Mouse (Mus musculus): Measurements from ENCODE around the gene Scap.
A peak's percentile ranks its signal among the peaks of the same experiment; 100 is the strongest.
"Not testable (repeated sequence)": the region's sequence is repeated elsewhere in the genome, so short reads cannot be mapped to it uniquely, and the experiment has no call there.

Scap gene

DNA sequence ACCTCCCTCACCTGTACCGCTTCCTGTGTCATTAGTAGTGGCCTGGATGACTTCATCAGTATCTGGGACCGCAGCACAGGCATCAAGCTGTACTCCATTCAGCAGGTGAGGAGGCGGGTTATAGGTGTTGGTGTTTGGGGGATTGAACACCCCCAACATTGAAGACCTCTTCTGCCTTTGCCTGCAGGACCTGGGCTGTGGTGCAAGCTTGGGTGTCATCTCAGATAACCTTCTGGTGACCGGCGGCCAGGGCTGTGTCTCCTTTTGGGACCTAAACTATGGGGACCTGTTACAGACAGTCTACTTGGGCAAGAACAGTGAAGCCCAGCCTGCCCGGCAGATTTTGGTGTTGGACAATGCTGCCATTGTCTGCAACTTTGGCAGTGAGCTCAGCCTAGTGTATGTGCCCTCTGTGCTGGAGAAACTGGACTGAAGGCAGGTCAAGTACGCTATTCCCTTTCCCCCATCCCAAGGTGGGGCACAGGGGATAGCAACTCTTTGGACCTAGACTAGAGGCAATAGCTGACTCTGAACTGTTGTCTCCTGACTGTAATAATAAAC lies 51.4 kb downstream of the Scap start:
- DNase-seq (ENCODE audit: low spot score) = no peak

DNA sequence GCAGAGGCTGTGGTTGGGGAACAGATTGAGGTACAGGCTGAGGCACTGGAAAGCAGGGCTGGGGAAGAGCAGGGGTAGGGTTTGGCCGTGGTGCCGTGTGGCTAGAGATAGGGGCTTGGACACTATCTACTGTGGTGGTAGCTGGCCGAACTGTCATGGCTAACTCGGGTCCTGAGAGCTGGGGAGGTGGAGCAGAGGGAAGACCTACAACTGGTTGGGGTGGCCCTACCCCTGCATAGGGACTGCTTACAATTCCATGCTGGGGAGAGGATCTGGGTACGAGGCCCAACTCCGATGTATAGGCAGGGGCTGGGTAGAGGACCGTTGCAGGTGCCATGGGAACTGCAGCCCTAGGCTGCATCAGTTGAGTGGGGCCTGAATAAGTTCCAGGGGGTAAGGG lies 54.9 kb downstream of the Scap start:
- DNase-seq (ENCODE audit: low spot score) = no peak

DNA sequence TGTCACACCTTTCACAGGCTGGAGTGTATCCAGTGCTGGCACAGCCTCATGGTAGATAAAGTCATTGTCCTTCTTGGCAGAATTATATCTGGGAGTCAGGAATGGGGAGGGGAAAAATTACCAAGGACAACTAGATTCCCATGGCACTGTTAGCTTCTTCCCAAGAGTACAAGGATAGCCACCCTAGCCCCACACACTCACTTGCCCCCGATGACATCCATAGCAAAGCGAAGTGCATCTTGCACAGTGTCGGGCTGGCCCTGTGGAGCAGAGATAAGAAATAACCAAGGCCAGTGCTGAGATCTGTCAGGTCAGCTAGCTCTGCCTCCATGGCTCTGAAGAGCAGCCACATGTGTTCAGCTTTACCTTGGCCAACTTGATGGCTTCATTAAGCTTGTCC lies 57.8 kb downstream of the Scap start:
- no peak for DNase-seq (ENCODE audit: low spot score)

DNA sequence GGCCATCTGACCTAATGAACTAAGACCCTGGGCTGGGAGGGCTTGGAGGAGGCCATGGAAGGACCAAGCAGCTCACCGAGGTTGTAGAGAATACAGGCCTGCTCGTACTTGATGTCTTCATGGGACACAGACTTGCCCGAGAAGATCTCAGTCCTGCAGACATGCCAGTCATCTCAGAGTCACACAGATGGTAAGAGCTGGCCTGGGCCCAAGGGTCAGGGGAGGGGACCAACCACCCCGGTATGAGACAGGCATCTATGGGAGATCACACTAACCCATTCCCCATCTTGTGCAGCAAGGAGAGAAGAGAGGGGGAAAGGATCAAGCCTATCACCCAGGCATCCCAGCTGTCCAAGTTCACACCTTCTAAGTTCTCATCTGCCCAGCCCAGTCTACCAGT lies 60.2 kb downstream of the Scap start:
- no peak for DNase-seq (ENCODE audit: low spot score)

DNA sequence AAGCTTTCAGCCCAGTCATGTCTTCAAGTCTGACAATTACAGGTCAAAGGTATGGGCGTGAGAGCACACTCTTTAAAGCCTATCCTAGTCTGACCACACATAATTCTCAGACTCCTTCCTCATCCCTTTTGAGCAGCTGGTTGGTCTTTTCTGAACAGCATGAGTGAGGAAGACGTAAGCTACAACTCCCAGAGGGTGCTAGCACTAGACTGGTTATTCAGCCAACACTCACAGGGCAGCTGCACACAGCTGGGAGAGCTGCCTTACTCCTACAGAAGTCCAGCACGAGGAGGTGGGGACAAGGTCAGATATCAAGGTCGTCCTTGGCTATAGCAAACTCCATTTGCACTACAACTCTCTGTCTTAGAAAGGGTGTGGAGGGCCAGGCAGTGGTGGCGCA lies 67.6 kb downstream of the Scap start:
- DNase-seq (ENCODE audit: low spot score) = no peak

DNA sequence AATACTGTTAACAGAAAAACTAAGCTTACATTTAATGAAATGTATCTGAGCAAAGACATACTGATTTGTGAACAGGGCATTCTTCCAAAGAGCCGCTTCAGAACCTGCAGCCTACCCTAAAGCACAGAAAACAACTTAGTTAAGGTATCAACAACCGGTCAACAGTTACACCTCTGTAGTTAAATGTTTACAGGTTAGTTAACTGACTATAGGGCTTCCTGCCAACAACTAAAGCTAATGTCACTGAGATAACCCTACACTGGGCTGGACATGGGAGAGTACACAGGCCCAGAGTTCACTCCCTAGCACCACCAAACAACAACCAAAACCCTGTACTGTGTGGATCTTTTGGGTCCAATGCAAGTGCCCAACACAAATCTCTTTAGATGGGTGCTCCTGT lies 69.6 kb downstream of the Scap start:
- no peak for DNase-seq (ENCODE audit: low spot score)

DNA sequence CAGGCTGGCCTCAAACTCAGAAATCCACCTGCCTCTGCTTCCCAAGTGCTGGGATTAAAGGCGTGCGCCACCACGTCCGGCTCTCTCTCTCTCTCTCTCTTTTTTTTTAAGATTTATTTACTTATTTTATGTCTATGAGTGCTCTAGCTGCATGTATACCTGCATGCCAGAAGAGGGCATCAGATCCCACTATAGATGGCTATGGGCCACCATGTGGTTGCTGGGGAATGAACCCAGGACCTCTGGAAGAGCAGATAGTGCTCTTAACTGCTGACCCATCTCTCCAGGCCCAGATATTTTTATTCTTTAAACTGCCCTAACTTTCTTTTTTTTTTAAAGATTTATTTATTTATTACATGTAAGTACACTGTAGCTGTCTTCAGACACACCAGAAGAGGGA lies 70.2 kb downstream of the Scap start:
- DNase-seq (ENCODE audit: low spot score) = not testable (repeated sequence)

DNA sequence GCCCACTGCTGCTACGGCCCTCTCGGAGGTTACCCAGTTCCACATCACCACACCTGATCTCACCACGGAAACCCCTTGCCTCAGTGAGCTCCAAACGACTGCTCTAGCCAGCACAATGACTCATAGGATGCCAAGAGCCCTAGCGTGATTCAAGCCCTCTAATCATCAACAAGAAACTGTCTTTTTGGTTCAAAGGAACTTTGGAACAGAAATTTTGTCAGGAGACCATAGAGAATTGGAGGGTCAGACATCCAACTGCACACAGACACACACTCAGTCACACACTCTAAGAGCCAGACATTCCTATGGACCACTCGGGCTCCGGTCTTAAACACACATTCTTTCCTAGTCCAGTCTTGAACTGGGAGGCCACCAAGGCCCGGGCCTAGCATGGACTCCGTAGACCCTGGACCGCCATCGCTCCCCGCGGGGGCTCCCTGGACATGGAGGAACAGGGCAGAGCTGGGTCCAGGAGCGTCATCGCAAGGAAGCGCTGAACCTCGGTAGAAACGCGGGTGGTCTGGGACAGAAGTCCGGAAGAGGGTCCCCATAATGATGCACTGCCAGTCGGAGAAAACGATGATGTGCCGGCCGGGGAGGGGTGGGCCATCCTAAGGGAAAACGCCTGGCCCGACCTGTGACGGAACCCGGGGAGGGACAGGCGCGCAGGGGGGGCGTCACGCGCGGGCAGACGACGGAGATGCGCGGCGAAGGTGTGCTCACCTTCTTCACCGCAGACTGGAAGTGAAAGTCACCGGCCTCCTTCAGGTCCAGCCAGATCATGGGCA lies 74.4 kb downstream of the Scap start:
- peak; percentile 46 for DNase-seq (ENCODE audit: low spot score)

DNA sequence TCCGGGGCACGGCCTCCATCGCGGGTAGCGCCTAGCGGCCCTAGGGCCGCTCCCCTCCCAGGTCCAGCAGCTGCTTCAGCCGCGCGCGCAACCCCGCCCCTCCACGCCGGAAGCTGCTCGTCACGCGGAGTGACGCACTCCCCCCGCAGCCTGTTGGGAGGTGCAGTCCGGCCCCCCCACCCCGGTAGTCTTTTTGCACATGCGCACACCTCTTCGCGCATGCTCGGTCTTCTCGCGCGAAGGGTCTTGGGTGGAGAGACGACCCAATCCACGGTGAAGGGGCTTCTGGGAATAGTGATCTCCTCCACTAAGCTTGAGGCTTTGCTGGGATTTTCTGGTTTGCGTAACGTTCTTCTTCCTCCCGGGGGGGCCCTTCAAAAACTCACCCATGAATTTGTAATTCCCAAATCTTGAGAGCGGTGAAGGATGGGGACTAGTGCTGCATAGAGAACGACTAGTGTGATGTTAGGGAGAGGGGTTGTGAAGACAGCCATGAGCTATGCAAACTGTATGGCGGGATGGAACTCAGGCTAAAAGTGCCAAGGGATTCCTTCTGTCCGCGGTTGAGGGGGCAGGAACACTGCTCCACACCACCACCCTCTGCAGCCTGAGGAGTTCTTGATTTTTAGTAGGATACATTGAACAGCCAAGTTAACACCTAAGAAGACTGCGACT lies 75.1 kb downstream of the Scap start, which contains the start of gene Ptpn23:
Gene Ptpn23 (minus strand): TSS at position 115 of the 675 bp plus-strand sequence.
- peak; percentile 97 for DNase-seq (ENCODE audit: low spot score)

DNA sequence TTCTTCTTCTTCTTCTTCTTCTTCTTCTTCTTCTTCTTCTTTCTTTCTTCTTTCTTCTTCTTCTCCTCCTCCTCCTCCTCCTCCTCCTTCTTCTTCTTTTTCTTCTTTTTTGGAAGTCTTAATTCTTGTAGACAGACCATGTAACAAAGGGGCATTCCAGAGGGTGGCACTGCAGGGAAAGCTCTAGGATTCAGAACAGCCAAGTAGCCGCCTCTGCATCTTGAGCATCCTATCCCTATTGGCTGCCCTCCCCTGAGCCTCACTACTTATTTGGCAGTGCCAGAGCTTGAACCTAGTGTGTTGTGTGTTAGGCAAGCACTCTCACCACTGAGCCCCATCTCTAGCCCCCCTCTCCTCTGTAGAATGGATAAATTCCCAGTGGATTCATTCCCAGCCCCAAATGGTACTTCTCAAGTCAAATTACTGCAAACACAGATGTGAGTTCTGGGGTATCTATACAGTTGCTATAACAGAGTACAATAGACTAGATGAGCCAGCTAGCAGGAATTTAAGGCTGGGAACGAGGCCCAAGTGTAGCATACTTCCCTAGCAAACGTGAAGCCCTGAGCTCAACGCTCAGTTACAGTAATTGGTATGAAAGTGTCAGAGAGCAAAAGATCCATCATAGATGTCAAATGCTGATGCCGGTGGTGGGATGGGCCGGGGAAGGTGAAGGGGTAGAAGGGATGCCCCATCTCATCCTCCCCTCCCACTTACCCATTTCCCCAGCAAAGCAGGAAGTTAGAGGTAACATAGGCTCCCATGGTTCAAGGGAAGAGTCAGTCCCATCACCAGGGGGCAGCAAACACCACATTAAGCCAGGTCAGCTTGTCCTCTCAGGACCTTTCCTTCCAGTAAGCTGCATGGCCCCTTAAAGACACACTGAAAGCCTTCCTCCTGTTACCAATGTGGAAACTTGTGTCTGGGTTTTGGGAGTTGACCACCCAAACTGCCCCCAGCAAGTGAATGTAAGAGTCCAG lies 78.1 kb downstream of the Scap start:
- peak; percentile 95 for DNase-seq (ENCODE audit: low spot score)

DNA sequence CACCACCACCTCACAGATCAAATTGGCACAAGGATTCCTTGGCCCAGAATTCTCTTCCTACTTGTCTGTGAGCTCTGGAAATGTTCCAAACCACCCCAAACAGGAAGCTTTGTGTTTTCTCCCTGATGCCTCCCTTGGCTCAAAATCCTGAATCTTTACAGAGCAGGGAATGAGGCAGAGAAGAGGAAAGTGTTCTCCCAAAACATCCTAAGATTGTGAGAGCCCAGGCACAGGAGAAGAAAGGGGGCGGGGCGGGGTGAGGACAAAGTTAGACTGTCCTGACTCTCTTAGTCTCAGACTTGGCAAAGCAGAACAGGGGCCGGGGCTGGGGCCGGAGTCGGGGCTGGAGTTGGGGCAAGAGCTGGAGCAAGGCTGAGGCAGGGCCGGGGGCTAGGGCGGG lies 79.8 kb downstream of the Scap start:
- no peak for DNase-seq (ENCODE audit: low spot score)

DNA sequence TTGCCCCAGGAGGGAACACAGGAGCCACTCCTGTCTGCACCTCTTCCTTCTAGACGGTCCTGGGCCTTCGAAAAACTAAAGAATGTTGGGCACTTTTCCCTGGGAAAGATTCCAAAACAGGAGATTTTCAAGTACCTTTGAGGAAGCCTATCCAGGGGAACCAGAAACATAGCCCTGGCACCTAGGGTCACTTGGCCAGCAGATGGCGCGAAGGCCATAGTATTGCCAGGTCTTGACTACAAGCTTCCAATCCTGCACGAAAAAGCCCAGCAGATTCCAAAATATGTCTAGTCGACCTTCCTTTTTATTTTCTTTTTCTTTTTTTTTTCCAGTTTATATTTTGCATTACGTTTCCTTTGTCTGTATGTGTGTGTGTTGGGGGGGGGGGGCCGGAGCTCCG lies 80.7 kb downstream of the Scap start:
- peak; percentile 72 for DNase-seq (ENCODE audit: low spot score)

DNA sequence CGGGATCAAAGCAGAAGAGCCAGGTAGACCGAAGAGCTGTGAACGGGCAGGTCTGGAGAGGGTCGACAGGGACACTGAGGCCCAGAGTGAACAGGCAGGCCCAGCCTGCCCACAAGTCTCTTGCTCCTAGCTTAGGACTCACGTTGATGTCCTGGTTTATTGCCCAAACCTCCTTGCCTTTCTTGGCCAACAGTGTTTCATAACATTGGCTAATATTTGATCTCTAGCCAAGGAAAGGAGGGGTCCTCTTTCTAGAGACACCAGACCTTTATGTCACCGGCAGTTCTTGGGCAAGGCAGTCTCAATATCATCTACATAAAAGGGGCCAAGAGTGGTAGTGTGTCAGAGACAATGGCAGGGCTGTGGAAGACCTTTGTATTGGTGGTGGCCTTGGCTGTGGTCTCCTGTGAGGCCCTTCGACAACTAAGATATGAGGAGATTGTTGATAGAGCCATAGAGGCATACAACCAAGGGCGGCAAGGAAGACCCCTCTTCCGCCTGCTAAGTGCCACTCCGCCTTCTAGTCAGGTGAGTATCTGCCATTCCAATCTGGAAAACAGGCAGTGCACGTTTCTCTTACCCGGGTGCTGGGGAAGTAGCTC lies 86.5 kb downstream of the Scap start, which contains the start of gene Ngp:
Gene Ngp (plus strand): TSS at position 237 of the 602 bp plus-strand sequence.
- DNase-seq (ENCODE audit: low spot score) = no peak

DNA sequence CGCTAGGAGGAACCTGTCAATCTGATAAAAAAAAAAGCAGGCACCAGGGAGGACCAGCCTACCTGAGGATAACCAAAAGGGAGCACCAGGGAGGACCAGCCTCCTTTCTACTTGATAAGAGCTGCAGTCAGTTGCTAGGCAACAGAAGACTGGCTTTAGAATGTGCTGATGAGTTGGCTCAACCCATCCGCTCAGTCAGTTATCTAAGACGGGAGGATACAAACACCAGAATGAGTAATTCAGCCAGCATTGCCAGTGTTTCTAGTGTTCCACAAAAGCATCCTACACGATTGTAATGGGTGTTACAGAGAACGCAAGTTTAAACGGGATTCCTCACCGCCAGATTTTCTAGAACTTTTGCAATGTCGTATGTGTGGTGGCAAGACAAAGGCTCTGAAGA lies 98.2 kb downstream of the Scap start:
- no peak for DNase-seq (ENCODE audit: low spot score)

DNA sequence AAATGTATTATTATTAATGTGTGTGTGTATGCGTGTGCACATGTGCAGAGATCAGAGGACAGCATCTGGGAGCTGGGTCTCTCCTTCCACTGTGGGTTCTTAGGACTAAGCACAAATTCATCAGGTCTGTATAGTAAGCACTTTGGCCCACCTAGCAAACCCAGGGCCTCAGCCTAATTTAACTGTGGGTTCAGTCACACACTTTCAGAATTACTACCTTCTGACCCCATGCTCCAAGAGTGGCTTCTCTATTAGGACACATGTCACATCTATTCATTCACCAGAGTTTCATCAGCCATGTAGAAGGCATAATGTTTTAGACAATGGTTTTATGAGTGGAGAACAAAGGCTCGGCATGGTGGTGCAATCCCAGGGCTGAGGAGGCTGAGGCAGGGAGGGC lies 100.0 kb downstream of the Scap start:
- no peak for DNase-seq (ENCODE audit: low spot score)

All from embryo, embryonic 10 days (tissue).